Mouse (Mus musculus) kidney, postnatal 0 days (tissue): Measurements from ENCODE around the gene Tnfsf18. TPM values are rescaled to one million over a fixed set of nuclear protein-coding genes. Genes with fewer than 3 reads are reported as not detected.

Source experiments
- ATAC-seq: fragments of 200-750 bp; cut with Nextera tagmentation; replicated peaks from 2 replicates; pipeline ENCODE4 v1.8.0; 2017; ENCODE audit warnings: low read depth, moderate number of reproducible peaks, moderate TSS enrichment, moderate library complexity; ENCODE audit not compliant: low FRiP score
- DNase-seq: peaks from one replicate; pipeline ENCODE4 v3.0.0-alpha.2; 2016; ENCODE audit warnings: low spot score
- H3K27ac ChIP-seq: fragments of 300-500 bp; sonication (generic); 2 replicates; pipeline ENCODE4 v1.5.1; 2014; ENCODE audit warnings: mild to moderate bottlenecking
- H3K27me3 ChIP-seq: fragments of 300-500 bp; sonication (generic); 2 replicates; pipeline ENCODE4 v1.6.1; 2014; ENCODE audit warnings: low read length, mixed read lengths; ENCODE audit not compliant: insufficient read depth
- H3K36me3 ChIP-seq: fragments of 300-500 bp; sonication (generic); 2 replicates; pipeline ENCODE4 v1.6.1; 2014; ENCODE audit warnings: low read length, mixed read lengths; ENCODE audit not compliant: insufficient read depth
- H3K4me1 ChIP-seq: fragments of 300-500 bp; sonication (generic); replicated peaks from 2 replicates; pipeline ENCODE4 v1.6.1; 2014; ENCODE audit warnings: antibody characterized with exemption, low read length, mixed read lengths; ENCODE audit not compliant: insufficient read depth
- H3K4me2 ChIP-seq: fragments of 300-500 bp; sonication (generic); 2 replicates; pipeline ENCODE4 v1.6.1; 2014; ENCODE audit warnings: mild to moderate bottlenecking, low read length, moderate library complexity, mixed read lengths
- H3K4me3 ChIP-seq: fragments of 300-500 bp; sonication (generic); replicated peaks from 2 replicates; pipeline ENCODE4 v1.5.1; 2014; ENCODE audit warnings: low read depth, low read length
- H3K9ac ChIP-seq: fragments of 300-500 bp; sonication (generic); 2 replicates; pipeline ENCODE4 v1.6.1; 2014; ENCODE audit warnings: low read depth, low read length
- H3K9me3 ChIP-seq: fragments of 300-500 bp; sonication (generic); replicated peaks from 2 replicates; pipeline ENCODE4 v1.6.1; 2016; ENCODE audit warnings: low read length, inconsistent platforms, mixed read lengths
- CTCF ChIP-seq: IDR thresholded peaks from 2 replicates; pipeline ENCODE4 v1.5.1; 2016; ENCODE audit warnings: antibody characterized with exemption, low read depth, mild to moderate bottlenecking, moderate library complexity
- WGBS: fragments of 180-500 bp; shearing (Covaris S2); extraction: QIAGEN DNeasy Blood & Tissue Kit; methylation state at CpG from one replicate; pipeline ENCODE4 v1.1.7; 2014; 5-methylcytosine and 5-hydroxymethylcytosine counted together
- polyA plus RNA-seq: library from polyadenylated mRNA; unstranded; fragments of >200 nt; fragmentation: Nextera tagmentation; extraction: Ambion mirVana; gene quantifications from 2 replicates; pipeline ENCODE4 v1.2.1, GENCODE M21; 2015

The Tnfsf18 gene
- polyA plus RNA-seq, 1 experiment from 2014 or later, result not detected

DNA sequence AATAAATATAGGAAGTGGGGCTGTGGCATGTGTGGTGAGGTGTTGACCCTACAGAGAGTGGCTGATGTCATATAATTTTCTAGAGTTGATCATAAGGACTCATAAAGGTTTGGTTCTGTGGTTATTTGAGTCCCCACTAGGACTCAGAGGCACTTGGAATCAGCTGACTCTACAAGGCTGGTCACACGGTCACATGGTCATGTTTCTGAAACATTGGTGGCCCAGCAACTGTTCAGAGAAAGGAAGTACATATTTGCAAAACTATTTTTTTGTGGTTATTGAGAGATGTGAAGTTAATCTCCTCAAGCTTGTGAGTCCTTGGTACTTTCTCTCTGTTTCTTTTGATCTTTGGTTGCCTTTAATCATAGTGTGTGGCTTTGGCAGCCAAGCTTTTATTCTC is 14.6 kb upstream of the Tnfsf18 start:
- ATAC-seq (no peak), DNase-seq (no peak)
- H3K9me3 ChIP-seq, result no peaks in the 10 kb centered on the region
- H3K27ac ChIP-seq, result no peak overlapping the region
- no peaks in the 10 kb centered on the region for H3K27me3 ChIP-seq
- TF ChIP-seq CTCF, result no peak
- H3K4me2 ChIP-seq, result no peak overlapping the region
- no peaks in the 10 kb centered on the region for H3K4me1 ChIP-seq
- WGBS, result 96% methylated on average over 1 of the region's 1 CpGs
- no peak overlapping the region for H3K9ac ChIP-seq
- H3K4me3 ChIP-seq, result no peak overlapping the region
- H3K36me3 ChIP-seq, result no peaks in the 10 kb centered on the region

DNA sequence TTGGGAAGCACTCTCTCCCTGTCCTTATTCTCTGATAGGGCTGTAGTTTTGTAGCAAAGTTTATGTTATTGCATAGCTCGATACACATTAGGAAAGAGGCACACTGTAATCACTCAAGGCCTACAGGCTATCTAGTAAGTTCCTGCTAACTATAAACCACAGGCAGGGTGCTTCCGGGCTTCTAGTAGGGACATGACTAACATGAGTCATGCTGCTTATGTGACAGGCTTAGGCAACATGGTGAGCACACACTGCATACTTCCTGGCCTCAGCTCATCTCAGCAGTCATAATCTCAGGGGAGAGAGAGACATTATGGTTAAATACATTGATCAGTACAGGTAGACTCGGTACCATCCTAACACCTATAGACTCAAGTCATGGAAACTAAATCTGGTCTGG is 12.2 kb upstream of the Tnfsf18 start:
- no peak overlapping the region for H3K9ac ChIP-seq
- WGBS, result 84% methylated on average over 3 of the region's 3 CpGs
- H3K27me3 ChIP-seq, result no peaks in the 10 kb centered on the region
- no peak overlapping the region for H3K4me2 ChIP-seq
- H3K4me1 ChIP-seq, result no peaks in the 10 kb centered on the region
- no peak overlapping the region for H3K4me3 ChIP-seq
- DNase-seq, result no peak
- H3K9me3 ChIP-seq, result no peaks in the 10 kb centered on the region
- no peak for ATAC-seq
- no peaks in the 10 kb centered on the region for H3K36me3 ChIP-seq
- TF ChIP-seq CTCF, result no peak
- no peak overlapping the region for H3K27ac ChIP-seq

DNA sequence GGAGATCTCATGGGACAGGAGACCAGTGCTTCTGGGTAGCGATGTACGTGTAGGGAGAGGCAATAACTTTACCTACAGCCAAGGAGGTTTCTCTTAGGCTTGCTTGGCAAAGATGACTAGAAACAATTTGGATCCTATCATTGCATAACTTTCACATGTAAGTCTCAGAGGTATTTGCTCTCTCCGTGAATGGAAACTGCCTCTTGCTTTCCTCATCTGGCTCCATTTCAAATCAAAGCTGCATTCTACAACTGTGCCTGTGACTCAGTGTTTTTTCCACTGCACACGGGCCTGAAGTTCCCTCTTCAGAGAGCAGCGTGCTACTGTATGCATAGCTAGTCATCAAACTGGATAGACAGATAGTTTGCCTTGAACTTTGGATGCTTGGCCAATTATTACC is 7.4 kb upstream of the Tnfsf18 start:
- Histone ChIP-seq H3K4me2 (no peak overlapping the region), H3K36me3 (no peaks in the 10 kb centered on the region), H3K9ac (no peak overlapping the region), H3K4me3 (no peak overlapping the region), H3K27me3 (no peaks in the 10 kb centered on the region), H3K27ac (no peak overlapping the region), H3K4me1 (no peaks in the 10 kb centered on the region), H3K9me3 (no peaks in the 10 kb centered on the region)
- 77% methylated on average over 5 of the region's 5 CpGs for WGBS
- ATAC-seq (no peak), DNase-seq (no peak)
- TF ChIP-seq CTCF, result no peak

DNA sequence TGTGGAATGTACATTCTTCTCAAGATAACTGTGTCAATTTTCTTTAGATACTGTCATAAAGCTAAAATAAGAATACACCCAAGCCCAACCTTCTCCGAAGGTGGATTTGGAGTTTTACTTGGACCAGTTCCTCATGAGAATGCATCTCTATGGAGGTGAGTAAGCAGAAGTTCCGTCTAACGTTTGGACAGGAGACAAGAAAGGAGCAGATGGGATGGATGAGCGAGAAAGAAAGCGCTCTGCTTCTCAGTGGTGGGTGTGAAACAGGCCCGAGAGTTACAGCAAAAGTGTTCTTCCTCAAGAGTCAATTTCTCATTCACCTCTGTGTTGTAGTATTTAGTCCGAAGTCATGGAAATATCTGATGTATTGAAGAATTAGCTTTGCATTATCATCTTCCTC is 2.7 kb upstream of the Tnfsf18 start:
- WGBS, result 87% methylated on average over 7 of the region's 7 CpGs

DNA sequence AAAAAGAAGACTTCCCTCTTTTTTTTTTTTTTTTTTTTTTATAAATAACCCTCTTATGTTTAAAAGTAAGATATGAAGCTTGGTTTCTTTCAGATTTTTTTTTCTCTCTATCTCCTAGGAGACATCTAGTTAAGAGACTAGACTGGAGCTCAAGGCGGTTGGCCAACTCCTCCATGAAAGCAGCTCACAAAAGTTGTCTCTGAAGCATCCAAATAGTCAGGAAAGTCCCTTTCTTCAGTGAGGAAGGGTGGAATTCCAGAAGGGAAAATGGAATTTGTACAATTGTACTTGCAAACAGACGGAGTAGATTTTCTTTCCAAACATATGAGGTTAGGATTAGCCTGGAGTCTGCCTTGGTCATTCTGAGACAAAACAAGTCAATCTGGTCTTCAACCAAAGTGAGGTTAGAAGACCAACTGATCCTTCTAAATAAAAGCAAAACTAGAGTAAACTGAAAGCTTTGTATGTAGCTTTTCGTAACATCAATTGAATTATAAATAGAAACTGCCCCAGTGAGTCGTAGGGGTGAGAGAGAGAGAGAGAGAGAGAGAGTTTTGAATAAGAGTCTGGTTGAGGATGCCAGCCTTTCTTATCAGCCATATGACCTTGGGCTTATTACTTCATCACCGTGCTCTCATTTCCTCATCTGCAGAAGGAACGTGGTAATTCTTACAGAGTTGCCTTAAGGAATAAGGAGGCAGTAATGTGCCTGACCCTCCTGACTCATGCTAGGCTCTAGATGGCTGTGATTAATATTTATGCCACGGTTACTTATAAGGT is 2.6 kb downstream of the Tnfsf18 start:
- Histone ChIP-seq H3K4me2 (no peak overlapping the region), H3K27ac (no peak overlapping the region), H3K27me3 (no peaks in the 10 kb centered on the region), H3K9me3 (no peaks in the 10 kb centered on the region), H3K4me3 (no peak overlapping the region), H3K9ac (no peak overlapping the region), H3K4me1 (no peaks in the 10 kb centered on the region), H3K36me3 (no peaks in the 10 kb centered on the region)
- DNase-seq (no peak), ATAC-seq (no peak)
- no peak for TF ChIP-seq CTCF
- WGBS, result 48% methylated on average over 7 of the region's 7 CpGs

More for the DNA sequence above, 2.7 kb upstream of the Tnfsf18 start:
- Histone ChIP-seq H3K9ac (no peak overlapping the region), H3K27ac (no peak overlapping the region), H3K4me3 (no peak overlapping the region), H3K9me3 (no peaks in the 10 kb centered on the region), H3K36me3 (no peaks in the 10 kb centered on the region), H3K4me2 (no peak overlapping the region), H3K27me3 (no peaks in the 10 kb centered on the region), H3K4me1 (no peaks in the 10 kb centered on the region)
- no peak for TF ChIP-seq CTCF
- ATAC-seq, result no peak
- DNase-seq, result no peak

DNA sequence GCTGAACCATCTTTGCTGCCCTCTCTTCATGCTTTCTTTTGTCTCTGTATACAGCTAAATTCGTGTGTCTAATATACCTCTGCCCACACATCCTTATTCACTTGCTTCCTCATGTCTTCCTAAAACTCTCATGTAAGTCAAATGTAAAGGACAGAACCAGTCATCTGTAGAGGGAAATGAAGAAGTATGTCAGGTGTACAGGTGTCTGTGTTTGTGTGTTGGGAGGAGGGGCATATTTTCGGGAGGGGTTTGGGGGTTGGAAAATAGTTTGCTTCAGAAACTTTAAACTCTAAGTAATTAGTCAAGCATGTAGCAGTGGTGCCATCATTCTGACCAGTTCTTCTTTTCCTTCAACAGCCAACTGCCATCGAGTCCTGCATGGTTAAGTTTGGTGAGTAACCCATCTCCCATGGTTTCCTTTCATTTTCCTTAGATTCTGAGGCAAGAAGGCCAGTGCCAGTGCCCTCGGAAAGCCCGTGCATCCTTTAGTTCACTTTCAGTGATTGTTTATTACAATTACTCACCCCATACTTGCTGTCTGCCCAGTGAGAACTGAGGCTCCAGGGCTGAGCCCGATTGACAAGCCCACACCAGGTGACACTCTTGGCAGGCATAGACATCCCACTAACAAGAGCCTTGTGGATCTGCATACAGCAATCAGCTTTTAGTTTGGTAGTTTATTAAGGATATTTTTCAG is 5.8 kb downstream of the Tnfsf18 start:
- Histone ChIP-seq H3K4me1 (no peaks in the 10 kb centered on the region), H3K4me3 (no peak overlapping the region), H3K9me3 (no peaks in the 10 kb centered on the region), H3K27ac (no peak overlapping the region), H3K27me3 (no peaks in the 10 kb centered on the region), H3K4me2 (no peak overlapping the region), H3K9ac (no peak overlapping the region), H3K36me3 (no peaks in the 10 kb centered on the region)
- 83% methylated on average over 6 of the region's 6 CpGs for WGBS
- no peak for TF ChIP-seq CTCF
- ATAC-seq, result no peak
- no peak for DNase-seq
